Mouse (Mus musculus) c-Kit-positive CD71-negative TER-119-negative erythroid progenitor cells, embryonic 14.5 days (primary cell): ENCODE data around the gene Gm13691.
"Not testable (repeated sequence)": the region's sequence is repeated elsewhere in the genome, so short reads cannot be mapped to it uniquely, and the experiment has no call there.

Experiments
- DNase-seq: peaks from one replicate; pipeline ENCODE4 v3.0.0-alpha.2; 2013; ENCODE audit warnings: low read depth

Gm13691 gene

DNA sequence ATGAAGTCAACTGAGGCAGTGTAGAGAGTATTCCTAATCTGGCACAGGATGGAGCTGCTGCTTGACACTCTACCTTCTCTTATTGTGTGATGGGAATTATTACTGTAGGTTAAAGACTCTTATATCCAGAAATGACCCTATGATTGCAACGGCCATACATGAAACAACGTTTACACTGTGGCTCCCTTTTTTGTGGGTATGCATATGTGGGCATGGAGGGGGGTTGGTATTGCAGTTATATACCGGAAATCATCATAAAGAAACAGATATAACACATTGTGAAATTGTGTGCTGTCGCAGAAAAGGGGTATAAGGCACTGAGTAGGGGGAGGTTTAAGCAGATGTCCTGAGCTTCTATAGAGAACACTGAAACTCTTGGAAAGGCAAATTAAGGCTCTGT is 45.6 kb downstream of the Gm13691 start:
- no peak for DNase-seq

GRCm38 (mm10) chr2:84037304-84037703 is 47.0 kb downstream of the Gm13691 start:
- no peak for DNase-seq

- DNase-seq = not testable (repeated sequence)
Observed at GRCm38 (mm10) chr2:84037943-84038342, 47.6 kb downstream of the Gm13691 start.

- no peak for DNase-seq
Observed at GRCm38 (mm10) chr2:84039277-84039676, 48.9 kb downstream of the Gm13691 start.
